Mouse (Mus musculus) cerebellum, adult 2 months (tissue): ENCODE measurements around the gene Fbxw8.

Experiments used
- CTCF ChIP-seq: fragments of 200-500 bp; IDR thresholded peaks from 2 replicates; pipeline ENCODE4 v1.5.1; 2011; ENCODE audit warnings: low read depth, mild to moderate bottlenecking, control low read depth, low read length, moderate library complexity, borderline replicate concordance; ENCODE audit not compliant: insufficient read depth
- POLR2A ChIP-seq: fragments of 200-500 bp; IDR thresholded peaks from 2 replicates; pipeline ENCODE4 v1.6.1; 2011; ENCODE audit warnings: low read length, control low read depth, borderline replicate concordance; ENCODE audit not compliant: insufficient read depth

GRCm38 (mm10) chr5:118099069-118099869 is 56.0 kb downstream of the Fbxw8 start:
- TF ChIP-seq POLR2A (no peak), CTCF (no peak)
